Mouse (Mus musculus) bone marrow macrophage, adult 2 months (primary cell): ENCODE data around the gene Baiap2l2.

Source experiments
- CTCF ChIP-seq: IDR thresholded peaks from 2 replicates; pipeline ENCODE4 v1.5.1; 2012; ENCODE audit warnings: low read depth, mild to moderate bottlenecking, low read length, moderate library complexity
- POLR2A ChIP-seq: IDR thresholded peaks from 2 replicates; pipeline ENCODE4 v1.6.1; 2012; ENCODE audit warnings: mild to moderate bottlenecking, low read depth, low read length, borderline replicate concordance

DNA sequence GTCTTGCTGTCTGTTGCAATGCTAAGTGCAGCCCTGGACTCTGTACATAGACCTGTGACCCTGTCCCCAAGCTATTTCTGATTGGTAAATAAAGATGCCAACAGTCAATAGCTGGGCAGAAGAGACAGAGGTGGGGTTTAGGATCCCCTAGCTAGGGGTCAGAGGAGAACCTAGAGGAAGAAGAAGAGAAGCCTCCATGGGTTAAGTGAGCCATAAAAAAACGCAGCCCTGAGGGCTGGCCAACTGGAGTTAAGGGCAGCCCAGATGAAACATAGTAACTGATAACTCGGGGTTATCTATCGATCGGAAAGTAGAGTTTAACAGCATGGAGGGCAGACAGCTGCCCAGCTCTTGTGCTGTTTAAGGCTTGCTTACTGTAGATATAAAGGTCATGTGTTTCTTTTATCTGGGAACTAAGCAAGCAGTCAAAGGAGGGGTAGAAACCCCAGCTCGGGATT is 36.4 kb upstream of the Baiap2l2 start:
- TF ChIP-seq CTCF (no peak), POLR2A (no peak)
